Mouse (Mus musculus): ENCODE measurements at regions not wholly inside any gene's neighbourhood (a gene's known extent, or its start where the extent isn't known, plus 50 kb on each side); places are given as distances from the start of the nearest gene placed in this dataset.

DNA sequence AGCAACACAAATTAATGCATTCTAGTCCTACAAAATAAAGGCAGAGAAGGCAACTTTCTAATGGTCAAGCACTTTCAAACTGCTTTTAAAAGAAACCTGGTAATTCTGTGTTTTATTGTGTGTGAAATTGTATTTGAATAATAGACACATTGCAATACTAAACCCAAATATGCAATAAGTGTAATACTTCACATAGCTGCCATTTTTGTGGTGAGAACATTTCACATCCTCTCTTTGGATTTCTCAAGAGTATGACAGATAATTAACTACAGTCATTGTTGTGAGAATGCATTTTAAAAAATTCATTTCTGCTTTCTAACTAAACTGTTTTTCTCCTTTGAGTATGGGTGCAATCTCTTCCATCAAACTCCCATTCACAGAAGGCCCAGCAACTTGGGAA, 256.4 kb downstream of the Sema3d start:
- no peak for ATAC-seq (ENCODE audit: insufficient number of reproducible peaks, low FRiP score)

DNA sequence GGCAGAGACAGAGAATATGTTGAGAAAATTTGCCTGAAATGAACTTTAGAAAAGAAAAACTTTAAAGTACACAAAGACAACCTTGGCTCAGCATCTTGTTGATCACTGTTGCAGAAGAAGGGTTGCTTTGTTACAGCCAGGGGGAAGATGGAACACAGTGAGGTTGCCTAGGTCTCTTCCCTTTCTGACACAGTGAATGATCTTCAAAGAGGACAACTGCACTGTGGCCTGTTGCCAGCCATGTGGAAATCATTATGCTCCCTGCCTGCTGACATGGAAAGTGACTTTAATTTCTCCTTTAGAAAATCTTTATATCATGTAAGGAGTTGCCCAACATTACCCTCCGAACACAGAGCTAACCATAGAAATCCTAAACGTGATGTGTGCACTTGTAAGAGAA, 263.1 kb downstream of the Sema3d start:
- H3K9me3 ChIP-seq (replicated peaks): no peaks in the 10 kb centered on the region
- no peak overlapping the region for H3K9ac ChIP-seq
- H3K27ac ChIP-seq (ENCODE audit: poor library complexity, severe bottlenecking): no peak overlapping the region
- no peaks in the 10 kb centered on the region for H3K36me3 ChIP-seq
- no peaks in the 10 kb centered on the region for H3K27me3 ChIP-seq (replicated peaks)
- no peak overlapping the region for H3K4me3 ChIP-seq
- ATAC-seq (ENCODE audit: insufficient number of reproducible peaks, low FRiP score): no peak
- H3K4me1 ChIP-seq (replicated peaks): no peaks in the 10 kb centered on the region
- 74% methylated on average over 2 of the region's 2 CpGs for WGBS
- no peak overlapping the region for H3K4me2 ChIP-seq

More for the DNA sequence above, 256.4 kb downstream of the Sema3d start:
- Histone ChIP-seq H3K9me3 (replicated peaks) (no peaks in the 10 kb centered on the region), H3K4me2 (no peak overlapping the region), H3K4me1 (replicated peaks) (no peaks in the 10 kb centered on the region), H3K4me3 (no peak overlapping the region), H3K36me3 (no peaks in the 10 kb centered on the region), H3K9ac (no peak overlapping the region), H3K27me3 (replicated peaks) (no peaks in the 10 kb centered on the region), H3K27ac (ENCODE audit: poor library complexity, severe bottlenecking) (no peak overlapping the region)

DNA sequence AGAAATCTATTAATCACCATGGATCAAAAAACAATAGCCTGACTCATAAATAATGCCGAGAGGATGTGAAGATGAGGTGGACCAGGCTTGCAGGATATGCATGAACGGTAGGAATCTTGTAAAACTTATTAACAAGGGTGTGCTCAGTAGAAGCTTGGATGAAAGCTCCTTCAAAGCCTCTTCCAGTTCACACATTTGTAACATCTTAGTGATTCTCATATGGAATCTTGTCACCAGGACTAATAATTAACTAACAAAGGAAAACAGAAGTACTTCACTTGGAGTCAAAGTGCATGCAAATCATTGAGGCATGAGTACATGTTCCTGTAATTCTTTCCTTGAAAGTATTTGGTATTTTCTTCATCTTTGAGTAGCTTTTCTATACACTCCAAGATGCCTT, 290.5 kb downstream of the Sema3d start:
- no peak for ATAC-seq (ENCODE audit: insufficient number of reproducible peaks, low FRiP score)
- Histone ChIP-seq H3K4me3 (no peak overlapping the region), H3K9me3 (replicated peaks) (no peaks in the 10 kb centered on the region), H3K27ac (ENCODE audit: poor library complexity, severe bottlenecking) (no peak overlapping the region), H3K4me1 (replicated peaks) (no peaks in the 10 kb centered on the region), H3K36me3 (no peaks in the 10 kb centered on the region), H3K27me3 (replicated peaks) (no peaks in the 10 kb centered on the region), H3K4me2 (no peak overlapping the region), H3K9ac (no peak overlapping the region)
- WGBS: 80% methylated on average over 2 of the region's 2 CpGs

DNA sequence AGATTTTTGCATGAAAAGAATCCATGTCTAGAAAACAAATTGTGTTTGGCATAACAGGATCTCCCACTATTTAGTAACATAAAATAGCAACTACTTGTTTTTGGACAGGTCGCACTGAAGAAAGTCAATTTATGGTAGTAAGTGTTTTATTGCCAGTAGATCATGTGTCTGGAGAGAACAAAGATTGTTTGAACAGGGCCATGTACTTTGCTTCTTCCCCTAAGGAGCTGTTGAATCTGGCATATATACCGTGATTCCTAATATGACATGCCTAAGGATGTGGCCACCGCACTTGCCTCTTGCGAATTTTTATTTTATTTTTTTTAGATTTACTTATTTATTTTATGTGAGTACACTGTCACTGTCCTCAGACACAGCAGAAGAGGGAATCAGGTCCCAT, 290.9 kb downstream of the Sema3d start:
- Histone ChIP-seq H3K4me2 (no peak overlapping the region), H3K9ac (no peak overlapping the region), H3K36me3 (no peaks in the 10 kb centered on the region), H3K4me3 (no peak overlapping the region), H3K27me3 (replicated peaks) (no peaks in the 10 kb centered on the region), H3K27ac (ENCODE audit: poor library complexity, severe bottlenecking) (no peak overlapping the region), H3K4me1 (replicated peaks) (no peaks in the 10 kb centered on the region), H3K9me3 (replicated peaks) (no peaks in the 10 kb centered on the region)
- ATAC-seq (ENCODE audit: insufficient number of reproducible peaks, low FRiP score): no peak
- WGBS: 91% methylated on average over 4 of the region's 4 CpGs

DNA sequence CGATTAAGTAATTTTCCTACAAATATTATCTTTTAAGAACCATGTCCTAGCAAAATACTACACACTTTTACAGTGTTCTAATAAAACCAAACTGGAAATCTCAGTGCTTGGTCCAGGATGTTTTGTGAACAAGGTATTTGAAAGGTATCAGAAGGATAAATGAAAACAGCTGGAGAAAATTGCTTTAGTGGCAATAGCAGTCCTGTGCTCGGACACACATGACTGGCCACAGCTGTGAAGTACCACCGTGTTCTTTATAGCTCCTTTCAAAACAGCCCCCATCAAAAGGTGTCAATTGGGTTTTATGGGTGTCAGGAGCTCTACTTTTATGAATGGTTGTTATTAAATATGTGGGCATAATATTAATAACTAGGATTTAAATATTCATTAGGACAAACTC, 293.5 kb downstream of the Sema3d start:
- H3K4me1 ChIP-seq (replicated peaks): no peaks in the 10 kb centered on the region
- WGBS: 77% methylated on average over 3 of the region's 3 CpGs
- no peak overlapping the region for H3K9ac ChIP-seq
- no peak overlapping the region for H3K4me3 ChIP-seq
- H3K27ac ChIP-seq (ENCODE audit: poor library complexity, severe bottlenecking): no peak overlapping the region
- ATAC-seq (ENCODE audit: insufficient number of reproducible peaks, low FRiP score): no peak
- no peaks in the 10 kb centered on the region for H3K27me3 ChIP-seq (replicated peaks)
- no peaks in the 10 kb centered on the region for H3K9me3 ChIP-seq (replicated peaks)
- no peak overlapping the region for H3K4me2 ChIP-seq
- no peaks in the 10 kb centered on the region for H3K36me3 ChIP-seq

DNA sequence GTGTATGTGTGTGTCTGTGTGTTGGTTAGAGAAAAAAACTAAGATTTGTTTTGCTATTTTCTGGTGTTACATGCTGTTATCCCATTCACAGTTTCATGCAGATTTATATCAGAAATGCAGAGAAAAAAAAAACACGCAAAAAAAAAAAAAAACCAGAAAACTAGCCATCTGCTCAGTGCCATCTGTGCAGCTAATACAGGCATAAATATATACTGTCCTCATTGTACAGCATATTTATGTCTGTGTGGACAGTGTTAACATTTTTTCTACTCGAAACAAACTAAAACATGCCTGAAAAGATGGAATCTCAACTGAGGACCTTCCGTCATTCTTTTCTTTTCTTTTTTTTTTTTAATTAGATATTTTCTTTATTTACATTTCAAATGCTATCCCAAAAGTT, 331.7 kb downstream of the Sema3d start:
- no peak for ATAC-seq (ENCODE audit: insufficient number of reproducible peaks, low FRiP score)
- WGBS: 82% methylated on average over 3 of the region's 3 CpGs

DNA sequence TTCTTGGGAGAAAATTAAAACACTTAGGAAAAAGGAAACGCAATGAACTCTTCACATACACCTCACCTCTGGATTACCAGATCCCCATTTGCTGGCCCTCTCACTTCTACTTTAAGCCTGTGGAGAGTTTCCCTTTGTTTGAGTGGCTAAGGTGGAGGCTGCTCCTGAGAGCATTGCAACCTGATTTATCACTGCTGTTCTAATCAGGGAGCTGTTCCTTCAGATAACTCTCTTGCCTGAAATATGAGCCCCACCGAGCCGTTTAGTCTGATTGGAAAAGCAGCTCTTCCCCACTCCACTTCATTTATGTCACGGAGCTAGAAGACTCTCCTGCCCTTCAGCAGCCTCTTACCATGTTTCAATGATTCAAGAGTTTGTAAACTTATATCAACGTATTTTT, 368.3 kb downstream of the Sema3d start:
- 0 out of 2 replicates have a peak overlapping the region, but pooled peaks have one; percentile 12 for H3K4me2 ChIP-seq
- ATAC-seq (ENCODE audit: insufficient number of reproducible peaks, low FRiP score): no peak
- 13% methylated on average over 5 of the region's 5 CpGs for WGBS

More for the DNA sequence above, 331.7 kb downstream of the Sema3d start:
- Histone ChIP-seq H3K9ac (no peak overlapping the region), H3K4me3 (no peak overlapping the region), H3K4me2 (no peak overlapping the region), H3K27ac (ENCODE audit: poor library complexity, severe bottlenecking) (no peak overlapping the region), H3K27me3 (replicated peaks) (no peaks in the 10 kb centered on the region), H3K36me3 (no peaks in the 10 kb centered on the region), H3K4me1 (replicated peaks) (no peaks in the 10 kb centered on the region), H3K9me3 (replicated peaks) (peaks cover 6% of the 10 kb centered on the region)

DNA sequence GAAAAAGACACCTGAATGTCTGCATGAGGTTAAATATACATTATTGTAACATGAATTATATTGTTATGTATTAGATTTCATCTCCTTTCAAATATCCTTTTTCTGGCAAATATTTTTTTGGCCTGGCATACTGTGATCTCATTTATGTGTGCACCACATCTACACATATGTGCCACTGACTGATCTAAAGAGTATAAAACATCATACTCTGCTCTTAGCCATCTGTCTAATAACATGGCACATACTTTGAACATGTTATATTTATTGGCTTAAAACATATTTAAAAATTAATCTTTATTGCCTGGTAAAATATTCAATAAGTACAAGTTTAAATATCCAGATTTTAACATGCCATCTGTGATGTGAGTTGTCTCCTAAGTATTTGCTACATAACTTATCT, 365.6 kb upstream of the Sema3a start:
- no peaks in the 10 kb centered on the region for H3K36me3 ChIP-seq
- no peaks in the 10 kb centered on the region for H3K27me3 ChIP-seq (replicated peaks)
- H3K4me1 ChIP-seq (replicated peaks): no peaks in the 10 kb centered on the region
- H3K4me2 ChIP-seq: no peak overlapping the region
- no peaks in the 10 kb centered on the region for H3K9me3 ChIP-seq (replicated peaks)
- H3K4me3 ChIP-seq: no peak overlapping the region
- ATAC-seq (ENCODE audit: insufficient number of reproducible peaks, low FRiP score): no peak
- H3K9ac ChIP-seq: no peak overlapping the region
- no peak overlapping the region for H3K27ac ChIP-seq (ENCODE audit: poor library complexity, severe bottlenecking)

More for the DNA sequence above, 368.3 kb downstream of the Sema3d start:
- Histone ChIP-seq H3K9ac (no peak overlapping the region), H3K27ac (ENCODE audit: poor library complexity, severe bottlenecking) (no peak overlapping the region), H3K9me3 (replicated peaks) (no peaks in the 10 kb centered on the region), H3K4me3 (no peak overlapping the region), H3K27me3 (replicated peaks) (no peaks in the 10 kb centered on the region), H3K4me1 (replicated peaks) (no peaks in the 10 kb centered on the region), H3K36me3 (no peaks in the 10 kb centered on the region)

DNA sequence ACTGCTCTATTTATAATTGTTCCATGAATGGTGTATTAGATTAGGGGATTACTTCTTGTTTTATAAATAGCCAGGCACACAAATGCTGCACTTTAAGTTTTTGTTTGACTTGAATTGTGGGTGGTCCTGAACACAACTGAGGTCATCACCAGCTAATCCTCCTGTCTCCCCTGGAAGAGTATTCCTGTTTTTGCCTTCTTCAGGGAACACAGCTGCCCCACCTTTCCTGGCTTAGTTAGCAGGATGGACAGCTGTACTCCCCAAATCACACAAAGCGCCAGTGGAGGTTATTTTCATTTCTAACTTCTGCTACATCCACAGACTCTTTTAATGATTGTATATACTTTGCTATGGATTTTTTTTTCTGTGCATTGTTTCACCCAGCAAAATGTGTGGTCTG, 357.8 kb upstream of the Sema3a start:
- ATAC-seq (ENCODE audit: insufficient number of reproducible peaks, low FRiP score): no peak
- Histone ChIP-seq H3K4me1 (replicated peaks) (0 out of 2 replicates have a peak, but pooled peaks cover 2% of the 10 kb centered on the region), H3K27ac (ENCODE audit: poor library complexity, severe bottlenecking) (no peak overlapping the region), H3K36me3 (no peaks in the 10 kb centered on the region), H3K4me3 (no peak overlapping the region), H3K4me2 (no peak overlapping the region), H3K27me3 (replicated peaks) (no peaks in the 10 kb centered on the region), H3K9me3 (replicated peaks) (no peaks in the 10 kb centered on the region), H3K9ac (no peak overlapping the region)
- WGBS: 70% methylated on average over 1 of the region's 1 CpGs

DNA sequence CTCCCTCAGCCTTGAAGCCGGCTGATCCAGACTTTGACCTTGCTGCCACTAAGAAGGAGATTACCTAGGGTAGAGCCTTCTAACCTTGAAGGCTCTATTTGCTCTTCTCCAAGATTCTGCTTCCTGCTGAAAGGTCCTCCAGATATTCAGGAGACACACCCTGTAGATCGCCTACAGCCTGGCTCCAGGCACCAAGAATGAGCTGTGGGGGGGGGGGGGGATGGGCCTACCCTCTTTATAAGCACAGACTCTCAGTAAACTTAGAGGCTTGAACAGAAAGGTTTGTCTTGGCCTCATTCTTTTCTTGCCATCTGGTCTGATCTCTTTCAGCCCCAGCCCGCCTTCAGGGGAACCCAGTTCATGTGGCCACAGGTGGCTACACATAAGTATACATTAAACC, 342.5 kb upstream of the Sema3a start:
- H3K27ac ChIP-seq (ENCODE audit: poor library complexity, severe bottlenecking): no peak overlapping the region
- H3K4me3 ChIP-seq: no peak overlapping the region
- WGBS: 75% methylated on average over 3 of the region's 3 CpGs
- H3K4me1 ChIP-seq (replicated peaks): no peaks in the 10 kb centered on the region
- H3K36me3 ChIP-seq: no peaks in the 10 kb centered on the region
- no peak for ATAC-seq (ENCODE audit: insufficient number of reproducible peaks, low FRiP score)
- H3K27me3 ChIP-seq (replicated peaks): no peaks in the 10 kb centered on the region
- H3K9ac ChIP-seq: no peak overlapping the region
- peaks cover 17% of the 10 kb centered on the region for H3K9me3 ChIP-seq (replicated peaks)
- H3K4me2 ChIP-seq: no peak overlapping the region

DNA sequence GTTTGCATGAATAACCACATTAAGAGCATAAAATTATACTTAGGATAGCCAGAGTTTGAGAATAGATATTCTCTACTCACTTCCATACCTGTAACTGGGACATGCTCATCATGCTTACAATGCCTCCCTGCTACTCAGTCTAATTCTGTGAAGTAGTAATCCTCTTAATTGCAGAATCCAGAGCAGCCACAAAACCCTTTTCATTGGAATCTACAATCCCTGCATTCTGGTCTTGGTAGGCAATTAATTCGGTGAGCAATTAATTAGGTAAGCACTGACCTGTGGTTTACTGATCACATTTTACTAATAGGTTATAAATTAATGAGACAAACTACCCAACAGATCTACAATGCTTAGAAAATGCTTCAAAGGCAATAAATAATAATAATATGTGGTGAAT, 316.5 kb upstream of the Sema3a start:
- no peaks in the 10 kb centered on the region for H3K36me3 ChIP-seq
- no peak overlapping the region for H3K27ac ChIP-seq (ENCODE audit: poor library complexity, severe bottlenecking)
- H3K4me2 ChIP-seq: no peak overlapping the region
- no peak for ATAC-seq (ENCODE audit: insufficient number of reproducible peaks, low FRiP score)
- H3K9ac ChIP-seq: no peak overlapping the region
- H3K4me3 ChIP-seq: no peak overlapping the region
- H3K27me3 ChIP-seq (replicated peaks): no peaks in the 10 kb centered on the region
- no peaks in the 10 kb centered on the region for H3K9me3 ChIP-seq (replicated peaks)
- H3K4me1 ChIP-seq (replicated peaks): no peaks in the 10 kb centered on the region
- 79% methylated on average over 1 of the region's 1 CpGs for WGBS

DNA sequence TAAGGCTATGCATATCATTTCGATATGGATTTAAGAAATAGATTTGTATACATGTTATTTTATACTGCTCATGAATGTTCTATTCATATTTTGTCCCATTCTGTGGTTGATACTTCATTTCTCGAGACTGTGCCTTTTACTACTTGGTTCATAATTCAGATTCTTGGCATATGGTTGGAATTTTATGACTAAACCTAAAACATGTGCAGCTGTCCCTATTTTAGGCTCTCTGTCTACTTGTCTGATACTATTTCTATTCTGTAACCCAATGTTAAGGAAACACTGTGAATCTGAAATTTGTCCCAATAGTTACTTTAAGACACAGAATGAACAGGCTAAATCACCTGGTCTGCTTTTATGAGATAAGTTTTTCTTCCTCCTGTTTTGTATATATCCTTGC, 315.3 kb upstream of the Sema3a start:
- H3K9me3 ChIP-seq (replicated peaks): no peaks in the 10 kb centered on the region
- no peaks in the 10 kb centered on the region for H3K27me3 ChIP-seq (replicated peaks)
- no peaks in the 10 kb centered on the region for H3K4me1 ChIP-seq (replicated peaks)
- H3K9ac ChIP-seq: no peak overlapping the region
- no peaks in the 10 kb centered on the region for H3K36me3 ChIP-seq
- no peak for ATAC-seq (ENCODE audit: insufficient number of reproducible peaks, low FRiP score)
- H3K27ac ChIP-seq (ENCODE audit: poor library complexity, severe bottlenecking): no peak overlapping the region
- H3K4me3 ChIP-seq: no peak overlapping the region
- WGBS: 61% methylated on average over 2 of the region's 2 CpGs
- H3K4me2 ChIP-seq: no peak overlapping the region
